Mouse (Mus musculus): ENCODE results near the gene Ggta1.

Gene Ggta1

DNA sequence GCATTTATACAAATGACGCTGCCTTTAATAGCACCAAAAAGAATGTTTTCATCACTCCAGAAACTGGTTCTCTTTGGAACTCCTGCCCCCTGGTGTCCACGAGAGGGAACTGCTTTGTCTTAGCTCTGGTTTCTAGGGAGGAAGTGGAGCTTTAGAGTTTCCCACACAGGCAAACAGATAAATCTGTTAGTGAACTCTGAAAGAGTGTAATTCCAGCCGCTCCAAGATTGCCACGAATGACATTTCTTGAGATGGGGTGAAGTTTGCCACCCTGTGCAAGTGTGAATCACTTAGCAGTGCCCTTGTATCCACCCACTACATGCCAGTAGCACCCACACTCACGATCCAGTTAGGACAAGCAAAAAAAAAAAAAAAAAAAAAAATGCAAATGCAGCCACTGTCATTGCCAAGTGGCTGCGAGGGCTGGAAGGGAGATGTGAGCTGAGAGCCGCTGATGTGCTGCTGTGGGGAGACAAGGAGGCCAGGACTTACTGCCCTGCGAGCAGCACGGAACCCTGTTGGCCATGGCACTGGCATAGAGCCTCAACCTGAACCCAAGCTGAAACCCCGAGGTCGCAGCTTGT lies 65.3 kb downstream of the Ggta1 start:
- peak; percentile 73 for DNase-seq

DNA sequence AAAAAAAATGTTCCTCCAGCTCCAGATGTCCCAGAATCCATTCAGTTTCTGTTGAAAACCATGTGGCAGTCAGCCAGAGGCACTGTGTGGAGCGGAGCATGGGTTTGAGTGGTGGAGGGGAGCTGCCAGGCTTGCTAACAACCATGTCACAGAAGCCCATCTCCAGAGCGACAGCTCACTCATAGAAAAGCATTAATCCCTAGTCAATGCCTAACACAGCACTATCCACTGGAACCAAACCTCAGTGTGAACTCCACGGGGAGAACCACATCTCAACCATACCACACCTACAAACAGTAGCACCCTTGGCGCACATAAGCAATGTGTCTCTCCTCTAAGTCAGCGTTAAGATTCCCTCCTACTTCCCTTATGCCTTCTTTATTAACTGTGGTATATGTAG lies 65.9 kb downstream of the Ggta1 start, which contains the start of gene 4930402F06Rik:
Gene 4930402F06Rik (minus strand): TSS at position 80 of the 400 bp plus-strand sequence.
- DNase-seq: no peak

GRCm38 (mm10) chr2:35385441-35385871 lies 77.6 kb downstream of the Ggta1 start:
- no peak for DNase-seq

DNA sequence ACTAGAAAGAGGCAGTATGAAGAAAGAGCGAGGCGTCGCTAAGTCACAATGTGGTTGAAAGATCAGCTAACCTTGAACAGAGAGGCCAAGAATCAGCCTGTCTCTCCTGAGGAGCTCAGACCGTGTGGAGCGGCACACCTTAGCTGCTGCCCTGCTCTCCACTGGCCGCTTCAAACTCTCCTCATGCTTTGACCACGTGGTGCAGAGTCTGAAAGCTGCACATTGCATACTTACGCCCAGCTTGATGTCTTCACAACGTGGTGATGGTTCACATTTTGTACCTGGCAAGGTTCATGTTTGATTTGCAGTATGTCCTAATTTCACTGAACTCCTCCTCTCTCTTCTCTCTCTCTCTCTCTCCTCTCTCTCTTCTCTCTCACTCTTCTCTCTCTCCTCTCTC lies 83.7 kb downstream of the Ggta1 start:
- DNase-seq: no peak

GRCm38 (mm10) chr2:35377600-35377999 lies 85.4 kb downstream of the Ggta1 start:
- DNase-seq: no peak

GRCm38 (mm10) chr2:35373003-35373402 lies 90.0 kb downstream of the Ggta1 start:
- peak; percentile 49 for DNase-seq

GRCm38 (mm10) chr2:35370686-35371085 lies 92.3 kb downstream of the Ggta1 start:
- DNase-seq: no peak

GRCm38 (mm10) chr2:35367629-35368028 lies 95.4 kb downstream of the Ggta1 start, which contains the start of gene 4930568D16Rik:
Gene 4930568D16Rik, minus strand, starts transcription at chr2:35367729.
- DNase-seq: no peak
